Mouse (Mus musculus) leukemia stem cell, adult 10-12 weeks (primary cell): ENCODE measurements around the gene Tax1bp1. TPM values are rescaled to one million over a fixed set of nuclear protein-coding genes. Genes with fewer than 3 reads are reported as not detected.

Source experiments
- polyA plus RNA-seq: library from polyadenylated mRNA; stranded (reverse); fragments of >175 nt; gene quantifications from 2 replicates; pipeline ENCODE4 v1.2.3, GENCODE M21; 2012; ENCODE audit warnings: low replicate concordance

Gene Tax1bp1
- polyA plus RNA-seq: 3.3 and 6.5 TPM in 2 replicates

DNA sequence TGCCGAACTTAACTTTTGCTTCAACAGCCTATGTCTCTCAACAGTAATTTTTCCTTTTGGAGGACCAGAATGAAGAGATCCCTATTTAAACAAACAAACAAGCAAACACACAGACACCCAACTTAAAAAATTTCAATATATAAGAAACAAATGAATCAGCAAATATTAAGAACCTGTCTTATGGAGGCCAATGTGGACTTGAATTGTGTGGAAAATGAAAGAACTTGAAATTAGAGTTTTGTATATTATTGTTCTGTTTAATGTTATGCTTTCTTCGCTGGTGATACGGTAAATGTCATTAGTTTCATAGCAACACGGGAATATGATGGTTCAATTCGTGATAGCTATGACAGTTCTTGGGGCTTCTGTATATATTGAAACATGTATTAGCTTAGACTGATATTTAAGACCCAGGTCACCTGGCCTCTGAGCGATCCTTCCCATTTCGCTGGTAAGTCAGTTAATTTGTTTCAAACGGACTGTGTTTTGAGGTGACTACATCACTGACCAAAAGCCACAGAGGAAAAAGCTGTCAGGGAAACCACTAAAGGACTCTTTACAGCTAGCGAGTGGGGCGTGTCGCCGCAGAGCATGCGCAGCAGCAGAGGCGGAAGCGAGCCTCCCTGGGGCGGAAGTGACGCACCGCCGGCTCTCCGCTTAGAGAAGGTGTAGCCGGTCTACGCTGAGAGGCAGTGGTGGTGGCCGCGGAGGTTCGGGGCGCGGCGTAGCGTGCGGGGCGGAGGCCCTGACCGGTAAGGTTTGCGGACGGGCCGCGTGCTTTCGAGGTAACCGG is at the start of gene Tax1bp1:
Gene Tax1bp1 (plus strand): TSS at position 626 of the 793 bp plus-strand sequence.

Other genes starting within 250 kb of the Tax1bp1 start
- 4.2 and 5.2 TPM in 2 replicates for gene Hibadh, start 73.3 kb upstream of the Tax1bp1 start, polyA plus RNA-seq